Mouse (Mus musculus) liver, postnatal 0 days (tissue): ENCODE results near the gene Rhox4f. TPM values are rescaled to one million over a fixed set of nuclear protein-coding genes. Genes with fewer than 3 reads are reported as not detected.

Experiments
- polyA plus RNA-seq: library from polyadenylated mRNA; unstranded; fragments of >200 nt; fragmentation: Nextera tagmentation; extraction: Ambion mirVana; gene quantifications from 2 replicates; pipeline ENCODE4 v1.2.1, GENCODE M21; 2015

The Rhox4f gene
- polyA plus RNA-seq, 1 experiment from 2014 or later: not detected

Other genes with a start within 250 kb of the Rhox4f start
- not detected in 2 replicates for gene Rhox3a2, start 227.7 kb downstream of the Rhox4f start, polyA plus RNA-seq
- not detected in 2 replicates for gene Rhox4a2, start 216.9 kb downstream of the Rhox4f start, polyA plus RNA-seq
- not detected in 2 replicates for gene Rhox2b, start 195.6 kb downstream of the Rhox4f start, polyA plus RNA-seq
- gene Rhox4b, start 175.2 kb downstream of the Rhox4f start, polyA plus RNA-seq: not detected in 2 replicates
- gene Rhox2c, start 154.0 kb downstream of the Rhox4f start, polyA plus RNA-seq: not detected in 2 replicates
- not detected in 2 replicates for gene Rhox3c, start 149.1 kb downstream of the Rhox4f start, polyA plus RNA-seq
- not detected in 2 replicates for gene Rhox4c, start 127.4 kb downstream of the Rhox4f start, polyA plus RNA-seq
- gene Rhox2d, start 114.3 kb downstream of the Rhox4f start, polyA plus RNA-seq: not detected in 2 replicates
- gene Rhox4d, start 93.3 kb downstream of the Rhox4f start, polyA plus RNA-seq: not detected in 2 replicates
- gene Rhox2e, start 77.3 kb downstream of the Rhox4f start, polyA plus RNA-seq: not detected in 2 replicates
- not detected in 2 replicates for gene Rhox3e, start 65.7 kb downstream of the Rhox4f start, polyA plus RNA-seq
- not detected in 2 replicates for gene Rhox4e, start 50.3 kb downstream of the Rhox4f start, polyA plus RNA-seq
- gene Rhox2f, start 36.3 kb downstream of the Rhox4f start, polyA plus RNA-seq: not detected in 2 replicates
- not detected in 2 replicates for gene Rhox3f, start 26.7 kb downstream of the Rhox4f start, polyA plus RNA-seq
- gene Rhox3g, start 20.9 kb upstream of the Rhox4f start, polyA plus RNA-seq: not detected in 2 replicates
- gene Rhox2g, start 35.8 kb upstream of the Rhox4f start, polyA plus RNA-seq: not detected in 2 replicates
- not detected in 2 replicates for gene Rhox4g, start 43.6 kb upstream of the Rhox4f start, polyA plus RNA-seq
- gene Rhox3h, start 61.1 kb upstream of the Rhox4f start, polyA plus RNA-seq: not detected in 2 replicates
- not detected in 2 replicates for gene Rhox2h, start 65.6 kb upstream of the Rhox4f start, polyA plus RNA-seq
- 1.3 and 1.4 TPM in 2 replicates for gene Rhox5, start 197.1 kb upstream of the Rhox4f start, polyA plus RNA-seq
- gene Rhox6, start 219.2 kb upstream of the Rhox4f start, polyA plus RNA-seq: not detected in 2 replicates
- not detected in 2 replicates for gene Rhox7a, start 224.0 kb upstream of the Rhox4f start, polyA plus RNA-seq